10 mouse cellular contexts compared by ENCODE assay signal in genomic region chr4:154335761-154336160, GRCm38 (mm10). TPM values are rescaled to one million over a fixed set of nuclear protein-coding genes. Genes with fewer than 3 reads are reported as not detected.
DNase-seq lines count a peak whose midpoint lies in the region; ATAC-seq and TF ChIP-seq lines count a peak whose summit lies in the region.
"Had no signal": no experiment of that assay in that cellular context is flagged by ENCODE, and none has a peak within 500 bp of the region (broad histone marks: within the 10 kb centered on the region; RNA-seq: fewer than 3 reads in every experiment).

Gene B230104I21Rik (plus strand): TSS chr4:154336127.

- H3K9ac ChIP-seq in heart, adult 2 months (ENCODE audit: low read depth, low read length), result peak within 1 kb of the TSS; percentile 59
- H3K9ac ChIP-seq in hindbrain, embryonic 12.5 days, result no peak within 1 kb of the TSS

- no peak for TF ChIP-seq EP300 in heart, adult 2 months (IDR thresholded peaks at IDR 0.05; ENCODE audit: insufficient read depth, low read depth, low read length)

- ATAC-seq in hindbrain, embryonic 12.5 days (ENCODE audit: low FRiP score), result 0 out of 2 replicates have a peak, but pooled peaks have one; percentile 39
- no peak for ATAC-seq in inflammation-experienced regulatory T-cells, adult 6 months

- 76% methylated on average over 12 of the region's 12 CpGs for WGBS in heart, adult 2 months
- 64% methylated on average over 12 of the region's 12 CpGs for WGBS in hindbrain, embryonic 12.5 days
- 77% methylated on average over 12 of the region's 12 CpGs for WGBS in limb, embryonic 10.5 days

- no peaks in the 10 kb centered on the region for H3K36me3 ChIP-seq in heart, adult 2 months (ENCODE audit: control insufficient read depth, insufficient read depth, low read length)
- H3K36me3 ChIP-seq in hindbrain, embryonic 12.5 days, result peaks cover 7% of the 10 kb centered on the region; the same call in 1 of the 2 replicates
- H3K36me3 ChIP-seq in limb, embryonic 10.5 days, result peaks cover 99% of the 10 kb centered on the region

- H3K4me2 ChIP-seq in hindbrain, embryonic 12.5 days (replicated peaks), result peak within 1 kb of the TSS; percentile 40

- H3K4me1 ChIP-seq in heart, adult 2 months (ENCODE audit: control insufficient read depth, insufficient read depth, low read length), result peaks cover 10% of the 10 kb centered on the region
- H3K4me1 ChIP-seq in hindbrain, embryonic 12.5 days, result peaks cover 42% of the 10 kb centered on the region
- H3K4me1 ChIP-seq in limb, embryonic 10.5 days, result peaks cover 89% of the 10 kb centered on the region

- no peak for TF ChIP-seq POLR2A in heart, adult 2 months (IDR thresholded peaks at IDR 0.05; ENCODE audit: insufficient read depth, low read depth, low read length)

- H3K27me3 ChIP-seq in heart, adult 2 months (ENCODE audit: control insufficient read depth, insufficient read depth, low read length), result no peaks in the 10 kb centered on the region
- H3K27me3 ChIP-seq in hindbrain, embryonic 12.5 days, result peaks cover 22% of the 10 kb centered on the region
- H3K27me3 ChIP-seq in limb, embryonic 10.5 days (ENCODE audit: low read depth, poor library complexity, severe bottlenecking), result peaks cover 28% of the 10 kb centered on the region
- H3K27me3 ChIP-seq: CH12.LX had no signal

- peak within 1 kb of the TSS; percentile 89 for H3K27ac ChIP-seq in heart, adult 2 months
- H3K27ac ChIP-seq in hindbrain, embryonic 12.5 days, result peak within 1 kb of the TSS; percentile 25; the same call in 1 of the 2 replicates
- H3K27ac ChIP-seq in limb, embryonic 10.5 days, result peak within 1 kb of the TSS; percentile 84

- no peaks in the 10 kb centered on the region for H3K9me3 ChIP-seq in hindbrain, embryonic 12.5 days (replicated peaks)
- no peaks in the 10 kb centered on the region for H3K9me3 ChIP-seq in limb, embryonic 10.5 days (replicated peaks)

- intact Hi-C loops in heart, adult 2 months (cut with DNase I), result no loop called here
- intact Hi-C loops in heart, postnatal 25 days (cut with DNase I), result no loop called here
- intact Hi-C loops in gastrocnemius, postnatal 36 days (cut with DNase I), result loop anchor here (10.0 kb wide), 1 partner anchor 459 kb away; no protein-coding TSS in a partner anchor

- no peak within 1 kb of the TSS for H3K4me3 ChIP-seq in heart, adult 2 months
- no peak within 1 kb of the TSS for H3K4me3 ChIP-seq in hindbrain, embryonic 12.5 days
- H3K4me3 ChIP-seq in limb, embryonic 10.5 days, result no peak within 1 kb of the TSS

- no peak for DNase-seq in heart, adult 2 months
- no peak for DNase-seq in heart, postnatal 25 days (ENCODE audit: low spot score)
- peak; percentile 70 for DNase-seq in brain, adult 2 months (ENCODE audit: low read depth, low spot score)
- DNase-seq in limb, embryonic 10.5 days (ENCODE audit: low spot score), result no peak
- DNase-seq in right cerebral cortex, adult 2 months (ENCODE audit: low spot score in 2 of 2), result peak; percentile 25 to 38
- no peak for DNase-seq in gastrocnemius, postnatal 36 days

- TF ChIP-seq CTCF in heart, adult 2 months (IDR thresholded peaks at IDR 0.05), result no peak

- H3K79me2 ChIP-seq in heart, adult 2 months (replicated peaks; ENCODE audit: control insufficient read depth, insufficient read depth, low read length), result no peaks in the 10 kb centered on the region

RNA-seq across cellular contexts. Expression of gene B230104I21Rik, which starts in this region (rescaled TPM):
- total RNA-seq in heart, adult 2 months (2021), result not detected
- polyA plus RNA-seq in heart, adult 2 months (2012; rRNA removed), result not detected in 2 replicates
- total RNA-seq in heart, postnatal 25 days (2021), result not detected
- polyA plus RNA-seq in hindbrain, embryonic 12.5 days (2016; fragmentation: Nextera tagmentation; extraction: Ambion mirVana), result not detected in 2 replicates
- 0.18 TPM in 1 of 2 replicates, not detected in the other for polyA plus RNA-seq in limb, embryonic 10.5 days (2016; fragmentation: Nextera tagmentation; extraction: Ambion mirVana)
- not detected for polyA plus RNA-seq in inflammation-experienced regulatory T-cells, adult 6 months (2017; shearing (Covaris generic))
- total RNA-seq in gastrocnemius, postnatal 36 days (2021), result not detected
- total RNA-seq: CH12.LX had no signal
- polyA plus RNA-seq: gonadal fat pad, adult 2 months had no signal

Comparison
In these comparisons a context has a peak if more than half of its experiments do, and no peak if none do; other contexts are left out.
1. Peak in ATAC-seq, H3K27ac ChIP-seq and H3K4me2 ChIP-seq in hindbrain, embryonic 12.5 days; RNA of the gene not detected or under 1 TPM.
2. DNase-seq: peak in brain, adult 2 months (single experiment) and right cerebral cortex, adult 2 months (2 of 2); none in heart, adult 2 months (0 of 2), heart, postnatal 25 days (single experiment), limb, embryonic 10.5 days (single experiment) and gastrocnemius, postnatal 36 days (0 of 2).
3. H3K27ac ChIP-seq: peak in every context shown above with its lines; median percentile 89 in heart, adult 2 months; 84 in limb, embryonic 10.5 days; 25 in hindbrain, embryonic 12.5 days.